Mouse (Mus musculus) liver, embryonic 12.5 days (tissue): Measurements from ENCODE around the gene Cyb5r3. TPM values are rescaled to one million over a fixed set of nuclear protein-coding genes. Genes with fewer than 3 reads are reported as not detected.
A peak's percentile ranks its signal among the peaks of the same experiment; 100 is the strongest.

Experiments used
- ATAC-seq: fragments of 200-750 bp; cut with Nextera tagmentation; 2 replicates; pipeline ENCODE4 v1.8.0; 2017; ENCODE audit warnings: moderate number of reproducible peaks, mild to moderate bottlenecking, moderate library complexity
- H3K27ac ChIP-seq: fragments of 300-500 bp; sonication (generic); 2 replicates; pipeline ENCODE4 v1.5.1; 2016; ENCODE audit warnings: mild to moderate bottlenecking
- H3K27me3 ChIP-seq: fragments of 300-500 bp; sonication (generic); replicated peaks from 2 replicates; pipeline ENCODE4 v1.6.1; 2016; ENCODE audit warnings: mild to moderate bottlenecking, moderate library complexity
- H3K36me3 ChIP-seq: fragments of 300-500 bp; sonication (generic); 2 replicates; pipeline ENCODE4 v1.6.1; 2016; ENCODE audit warnings: mild to moderate bottlenecking, moderate library complexity
- H3K4me1 ChIP-seq: fragments of 300-500 bp; sonication (generic); 2 replicates; pipeline ENCODE4 v1.6.1; 2016
- H3K4me2 ChIP-seq: fragments of 300-500 bp; sonication (generic); 2 replicates; pipeline ENCODE4 v1.6.1; 2016; ENCODE audit warnings: mild to moderate bottlenecking, moderate library complexity
- H3K4me3 ChIP-seq: fragments of 300-500 bp; sonication (generic); 2 replicates; pipeline ENCODE4 v1.5.1; 2016; ENCODE audit warnings: mild to moderate bottlenecking, moderate library complexity
- H3K9ac ChIP-seq: fragments of 300-500 bp; sonication (generic); 2 replicates; pipeline ENCODE4 v1.6.1; 2016; ENCODE audit warnings: mild to moderate bottlenecking, moderate library complexity
- H3K9me3 ChIP-seq: fragments of 300-500 bp; sonication (generic); replicated peaks from 2 replicates; pipeline ENCODE4 v1.6.1; 2016; ENCODE audit warnings: mild to moderate bottlenecking, moderate library complexity
- WGBS: fragments of 180-500 bp; shearing (Covaris S2); methylation state at CpG from one replicate; pipeline ENCODE4 v1.1.7; 2016; ENCODE audit not compliant: insufficient replicate concordance; 5-methylcytosine and 5-hydroxymethylcytosine counted together
- polyA plus RNA-seq: library from polyadenylated mRNA; unstranded; fragments of >200 nt; fragmentation: Nextera tagmentation; extraction: Ambion mirVana; gene quantifications from 2 replicates; pipeline ENCODE4 v1.2.1, GENCODE M21; 2016

Cyb5r3 gene
- polyA plus RNA-seq, 1 experiment from 2014 or later, result 151 TPM

GRCm38 (mm10) chr15:83167550-83168065, 4.8 kb downstream of the Cyb5r3 start:
- Histone ChIP-seq H3K9me3 (no peaks in the 10 kb centered on the region), H3K27me3 (no peaks in the 10 kb centered on the region), H3K4me2 (peak overlapping the region; percentile 95), H3K9ac (peak overlapping the region; percentile 97), H3K27ac (peak overlapping the region; percentile 95), H3K4me3 (peak overlapping the region; percentile 94), H3K4me1 (peaks cover 88% of the 10 kb centered on the region), H3K36me3 (peaks cover 60% of the 10 kb centered on the region)
- WGBS, result 81% methylated on average over 8 of the region's 8 CpGs
- ATAC-seq, result no peak

GRCm38 (mm10) chr15:83167126-83167525, 5.3 kb downstream of the Cyb5r3 start:
- Histone ChIP-seq H3K9me3 (no peaks in the 10 kb centered on the region), H3K4me3 (peak overlapping the region; percentile 94), H3K27me3 (no peaks in the 10 kb centered on the region), H3K9ac (peak overlapping the region; percentile 97), H3K4me2 (peak overlapping the region; percentile 95), H3K27ac (peak overlapping the region; percentile 95), H3K4me1 (peaks cover 89% of the 10 kb centered on the region), H3K36me3 (peaks cover 65% of the 10 kb centered on the region)
- WGBS, result 83% methylated on average over 5 of the region's 5 CpGs
- ATAC-seq, result no peak

GRCm38 (mm10) chr15:83166642-83167041, 5.8 kb downstream of the Cyb5r3 start:
- peaks cover 94% of the 10 kb centered on the region for H3K4me1 ChIP-seq
- peak overlapping the region; percentile 95 for H3K27ac ChIP-seq
- H3K9ac ChIP-seq, result peak overlapping the region; percentile 97
- 91% methylated on average over 3 of the region's 3 CpGs for WGBS
- H3K4me3 ChIP-seq, result peak overlapping the region; percentile 94
- peaks cover 70% of the 10 kb centered on the region for H3K36me3 ChIP-seq
- no peak for ATAC-seq
- peak overlapping the region; percentile 95 for H3K4me2 ChIP-seq
- H3K9me3 ChIP-seq, result no peaks in the 10 kb centered on the region
- no peaks in the 10 kb centered on the region for H3K27me3 ChIP-seq

GRCm38 (mm10) chr15:83165526-83166315, 6.7 kb downstream of the Cyb5r3 start:
- ATAC-seq, result no peak
- peaks cover 90% of the 10 kb centered on the region for H3K4me1 ChIP-seq
- peak overlapping the region; percentile 94 for H3K4me3 ChIP-seq
- H3K4me2 ChIP-seq, result peak overlapping the region; percentile 95
- H3K36me3 ChIP-seq, result peaks cover 79% of the 10 kb centered on the region
- H3K9me3 ChIP-seq, result no peaks in the 10 kb centered on the region
- H3K9ac ChIP-seq, result peak overlapping the region; percentile 97
- WGBS, result 79% methylated on average over 13 of the region's 13 CpGs
- H3K27me3 ChIP-seq, result no peaks in the 10 kb centered on the region
- H3K27ac ChIP-seq, result peak overlapping the region; percentile 95

- WGBS, result 31% methylated on average over 5 of the region's 5 CpGs
- H3K9ac ChIP-seq, result peak overlapping the region; percentile 97
- H3K4me3 ChIP-seq, result peak overlapping the region; percentile 94
- ATAC-seq, result peak; percentile 93
- peak overlapping the region; percentile 95 for H3K27ac ChIP-seq
- H3K4me1 ChIP-seq, result peaks cover 83% of the 10 kb centered on the region
- H3K36me3 ChIP-seq, result peaks cover 86% of the 10 kb centered on the region
- no peaks in the 10 kb centered on the region for H3K9me3 ChIP-seq
- H3K27me3 ChIP-seq, result no peaks in the 10 kb centered on the region
- H3K4me2 ChIP-seq, result peak overlapping the region; percentile 95
Observed at GRCm38 (mm10) chr15:83164971-83165471, 7.4 kb downstream of the Cyb5r3 start.

GRCm38 (mm10) chr15:83162818-83163485, 9.4 kb downstream of the Cyb5r3 start:
- Histone ChIP-seq H3K36me3 (peaks cover 95% of the 10 kb centered on the region), H3K4me3 (no peak overlapping the region), H3K4me1 (peaks cover 71% of the 10 kb centered on the region), H3K27ac (peak overlapping the region; percentile 54), H3K9ac (no peak overlapping the region), H3K9me3 (no peaks in the 10 kb centered on the region), H3K4me2 (0 out of 2 replicates have a peak overlapping the region, but pooled peaks have one; percentile 13), H3K27me3 (no peaks in the 10 kb centered on the region)
- WGBS, result 83% methylated on average over 11 of the region's 11 CpGs
- no peak for ATAC-seq

GRCm38 (mm10) chr15:83162001-83162400, 10.4 kb downstream of the Cyb5r3 start:
- no peak overlapping the region for H3K4me2 ChIP-seq
- H3K27me3 ChIP-seq, result no peaks in the 10 kb centered on the region
- H3K36me3 ChIP-seq, result peaks cover 95% of the 10 kb centered on the region
- H3K4me3 ChIP-seq, result no peak overlapping the region
- no peaks in the 10 kb centered on the region for H3K9me3 ChIP-seq
- 91% methylated on average over 4 of the region's 4 CpGs for whole genome bisulfite sequencing
- H3K4me1 ChIP-seq, result peaks cover 62% of the 10 kb centered on the region
- ATAC-seq, result no peak
- no peak overlapping the region for H3K27ac ChIP-seq
- H3K9ac ChIP-seq, result no peak overlapping the region

- Histone ChIP-seq H3K27me3 (no peaks in the 10 kb centered on the region), H3K4me1 (peaks cover 54% of the 10 kb centered on the region), H3K4me3 (no peak overlapping the region), H3K4me2 (no peak overlapping the region), H3K27ac (no peak overlapping the region), H3K36me3 (peaks cover 95% of the 10 kb centered on the region), H3K9me3 (no peaks in the 10 kb centered on the region), H3K9ac (no peak overlapping the region)
- 75% methylated on average over 10 of the region's 10 CpGs for WGBS
- no peak for ATAC-seq
Observed at GRCm38 (mm10) chr15:83161062-83161748, 11.2 kb downstream of the Cyb5r3 start.

GRCm38 (mm10) chr15:83160561-83160960, 11.8 kb downstream of the Cyb5r3 start:
- Histone ChIP-seq H3K9me3 (no peaks in the 10 kb centered on the region), H3K4me1 (peaks cover 52% of the 10 kb centered on the region), H3K4me2 (no peak overlapping the region), H3K36me3 (peaks cover 95% of the 10 kb centered on the region), H3K27me3 (no peaks in the 10 kb centered on the region), H3K27ac (no peak overlapping the region), H3K4me3 (no peak overlapping the region), H3K9ac (no peak overlapping the region; the same call in 1 of the 2 replicates)
- no peak for ATAC-seq
- 88% methylated on average over 4 of the region's 4 CpGs for WGBS

GRCm38 (mm10) chr15:83159823-83160222, 12.6 kb downstream of the Cyb5r3 start:
- Histone ChIP-seq H3K27me3 (no peaks in the 10 kb centered on the region), H3K36me3 (peaks cover 95% of the 10 kb centered on the region), H3K9me3 (no peaks in the 10 kb centered on the region), H3K9ac (no peak overlapping the region), H3K4me3 (no peak overlapping the region), H3K27ac (no peak overlapping the region), H3K4me1 (peaks cover 45% of the 10 kb centered on the region), H3K4me2 (no peak overlapping the region)
- WGBS, result 94% methylated on average over 9 of the region's 9 CpGs
- no peak for ATAC-seq

- ATAC-seq, result peak; percentile 21; the same call in 1 of the 2 replicates
- Histone ChIP-seq H3K36me3 (peaks cover 100% of the 10 kb centered on the region), H3K4me2 (no peak overlapping the region), H3K4me1 (peaks cover 41% of the 10 kb centered on the region), H3K4me3 (no peak overlapping the region), H3K9me3 (no peaks in the 10 kb centered on the region), H3K27me3 (no peaks in the 10 kb centered on the region), H3K27ac (peak overlapping the region; percentile 46; the same call in 1 of the 2 replicates), H3K9ac (no peak overlapping the region)
- WGBS, result 74% methylated on average over 7 of the region's 7 CpGs
Observed at GRCm38 (mm10) chr15:83158587-83159160, 13.7 kb downstream of the Cyb5r3 start.
